Mouse (Mus musculus) splenic B cell, adult 2 months (primary cell): ENCODE data around the gene Sox5.

Source experiments
- DNase-seq: peaks from one replicate; pipeline ENCODE4 v3.0.0-alpha.2; 2011; ENCODE audit warnings: low read depth, low spot score
- H3K27me3 ChIP-seq: 2 replicates; pipeline ENCODE4 v1.6.1; 2012; ENCODE audit warnings: mild to moderate bottlenecking, low read length, moderate library complexity, mixed read lengths; ENCODE audit not compliant: control insufficient read depth, poor library complexity, insufficient read depth, severe bottlenecking
- H3K36me3 ChIP-seq: 2 replicates; pipeline ENCODE4 v1.6.1; 2012; ENCODE audit warnings: mild to moderate bottlenecking, low read length, moderate library complexity, mixed read lengths; ENCODE audit not compliant: control insufficient read depth, poor library complexity, insufficient read depth, severe bottlenecking

Sox5 gene

GRCm38 (mm10) chr6:143916152-143916735, 865.5 kb downstream of the Sox5 start:
- Histone ChIP-seq H3K36me3 (no peaks in the 10 kb centered on the region), H3K27me3 (no peaks in the 10 kb centered on the region)
- no peak for DNase-seq

GRCm38 (mm10) chr6:143915686-143916085, 866.1 kb downstream of the Sox5 start:
- Histone ChIP-seq H3K36me3 (no peaks in the 10 kb centered on the region), H3K27me3 (no peaks in the 10 kb centered on the region)
- DNase-seq: no peak

GRCm38 (mm10) chr6:143912316-143912715, 869.5 kb downstream of the Sox5 start:
- H3K36me3 ChIP-seq: no peaks in the 10 kb centered on the region
- no peak for DNase-seq

GRCm38 (mm10) chr6:143904693-143905031, 877.1 kb downstream of the Sox5 start:
- no peak for DNase-seq
- no peaks in the 10 kb centered on the region for H3K27me3 ChIP-seq

More at GRCm38 (mm10) chr6:143912316-143912715, 869.5 kb downstream of the Sox5 start:
- H3K27me3 ChIP-seq: no peaks in the 10 kb centered on the region

GRCm38 (mm10) chr6:143903981-143904692, 877.6 kb downstream of the Sox5 start:
- DNase-seq: no peak
- H3K27me3 ChIP-seq: no peaks in the 10 kb centered on the region
- H3K36me3 ChIP-seq: no peaks in the 10 kb centered on the region

More at GRCm38 (mm10) chr6:143904693-143905031, 877.1 kb downstream of the Sox5 start:
- H3K36me3 ChIP-seq: no peaks in the 10 kb centered on the region

- DNase-seq: no peak
- H3K36me3 ChIP-seq: no peaks in the 10 kb centered on the region
- no peaks in the 10 kb centered on the region for H3K27me3 ChIP-seq
These were observed 880.9 kb downstream of the Sox5 start for GRCm38 (mm10) chr6:143900871-143901270.

- no peaks in the 10 kb centered on the region for H3K27me3 ChIP-seq
- DNase-seq: no peak
- no peaks in the 10 kb centered on the region for H3K36me3 ChIP-seq
These were observed 886.7 kb downstream of the Sox5 start for GRCm38 (mm10) chr6:143895092-143895491.

GRCm38 (mm10) chr6:143892869-143893268, 888.9 kb downstream of the Sox5 start:
- no peak for DNase-seq

GRCm38 (mm10) chr6:143888556-143888955, 893.2 kb downstream of the Sox5 start:
- no peaks in the 10 kb centered on the region for H3K36me3 ChIP-seq
- H3K27me3 ChIP-seq: no peaks in the 10 kb centered on the region
- DNase-seq: no peak

More at GRCm38 (mm10) chr6:143892869-143893268, 888.9 kb downstream of the Sox5 start:
- no peaks in the 10 kb centered on the region for H3K27me3 ChIP-seq
- no peaks in the 10 kb centered on the region for H3K36me3 ChIP-seq

- Histone ChIP-seq H3K36me3 (no peaks in the 10 kb centered on the region), H3K27me3 (no peaks in the 10 kb centered on the region)
- DNase-seq: no peak
These were observed 903.3 kb downstream of the Sox5 start for GRCm38 (mm10) chr6:143878525-143878924.

- no peaks in the 10 kb centered on the region for H3K27me3 ChIP-seq
- DNase-seq: no peak
- no peaks in the 10 kb centered on the region for H3K36me3 ChIP-seq
These were observed 913.0 kb downstream of the Sox5 start for GRCm38 (mm10) chr6:143868790-143869189.

GRCm38 (mm10) chr6:143868155-143868685, 913.6 kb downstream of the Sox5 start:
- Histone ChIP-seq H3K27me3 (no peaks in the 10 kb centered on the region), H3K36me3 (no peaks in the 10 kb centered on the region)
- DNase-seq: no peak

GRCm38 (mm10) chr6:143867029-143867428, 914.7 kb downstream of the Sox5 start:
- DNase-seq: no peak
- no peaks in the 10 kb centered on the region for H3K36me3 ChIP-seq
- no peaks in the 10 kb centered on the region for H3K27me3 ChIP-seq

GRCm38 (mm10) chr6:143866566-143866965, 915.2 kb downstream of the Sox5 start:
- no peaks in the 10 kb centered on the region for H3K27me3 ChIP-seq
- DNase-seq: no peak

GRCm38 (mm10) chr6:143862611-143863110, 919.1 kb downstream of the Sox5 start:
- Histone ChIP-seq H3K27me3 (no peaks in the 10 kb centered on the region), H3K36me3 (no peaks in the 10 kb centered on the region)
- DNase-seq: no peak

More at GRCm38 (mm10) chr6:143866566-143866965, 915.2 kb downstream of the Sox5 start:
- no peaks in the 10 kb centered on the region for H3K36me3 ChIP-seq
